Mouse (Mus musculus): ENCODE data around the gene Tmem145. TPM values are rescaled to one million over a fixed set of nuclear protein-coding genes. Genes with fewer than 3 reads are reported as not detected.

Tmem145 gene
- polyA plus RNA-seq, 1 experiment: 2.0 TPM

- no peaks in the 10 kb centered on the region for H3K27me3 ChIP-seq (ENCODE audit: control insufficient read depth, insufficient read depth, low read length, poor library complexity, severe bottlenecking)
- peak overlapping the region; percentile 14; the same call in 1 of the 2 replicates for H3K9ac ChIP-seq (ENCODE audit: low read depth, poor library complexity, severe bottlenecking)
- TF ChIP-seq EP300 (IDR thresholded peaks at IDR 0.05; ENCODE audit: insufficient read depth, low read depth, low read length) (0 out of 2 replicates have a peak, but pooled peaks have one; percentile 10), CTCF (IDR thresholded peaks at IDR 0.05; ENCODE audit: low read depth, low read length) (no peak)
- no peaks in the 10 kb centered on the region for H3K36me3 ChIP-seq (ENCODE audit: control insufficient read depth, insufficient read depth, low read length, poor library complexity, severe bottlenecking)
- no peaks in the 10 kb centered on the region for H3K9me3 ChIP-seq (replicated peaks; ENCODE audit: control insufficient read depth, insufficient read depth, low read length, poor library complexity, severe bottlenecking)
- H3K27ac ChIP-seq (ENCODE audit: insufficient read depth, low read length): no peak overlapping the region
- peak overlapping the region; percentile 9; the same call in 1 of the 2 replicates for H3K4me3 ChIP-seq (ENCODE audit: low read depth, low read length)
- H3K4me1 ChIP-seq (ENCODE audit: control insufficient read depth, insufficient read depth, low read length): peaks cover 8% of the 10 kb centered on the region
Measured at GRCm38 (mm10) chr7:25270652-25271633, 35.0 kb upstream of the Tmem145 start.

GRCm38 (mm10) chr7:25271651-25272444, 34.1 kb upstream of the Tmem145 start:
- H3K4me1 ChIP-seq (ENCODE audit: control insufficient read depth, insufficient read depth, low read length): peaks cover 6% of the 10 kb centered on the region
- TF ChIP-seq CTCF (IDR thresholded peaks at IDR 0.05; ENCODE audit: low read depth, low read length) (no peak), POLR2A (IDR thresholded peaks at IDR 0.05; ENCODE audit: insufficient read depth, low read length) (no peak), EP300 (IDR thresholded peaks at IDR 0.05; ENCODE audit: insufficient read depth, low read depth, low read length) (no peak)
- H3K27me3 ChIP-seq (ENCODE audit: control insufficient read depth, insufficient read depth, low read length, poor library complexity, severe bottlenecking): no peaks in the 10 kb centered on the region
- peak overlapping the region; percentile 9 for H3K4me3 ChIP-seq (ENCODE audit: low read depth, low read length)
- H3K27ac ChIP-seq (ENCODE audit: insufficient read depth, low read length): no peak overlapping the region
- peak overlapping the region; percentile 14; the same call in 1 of the 2 replicates for H3K9ac ChIP-seq (ENCODE audit: low read depth, poor library complexity, severe bottlenecking)
- H3K9me3 ChIP-seq (replicated peaks; ENCODE audit: control insufficient read depth, insufficient read depth, low read length, poor library complexity, severe bottlenecking): no peaks in the 10 kb centered on the region
- H3K36me3 ChIP-seq (ENCODE audit: control insufficient read depth, insufficient read depth, low read length, poor library complexity, severe bottlenecking): no peaks in the 10 kb centered on the region

- Histone ChIP-seq H3K27ac (ENCODE audit: insufficient read depth, low read length) (no peak overlapping the region), H3K9ac (ENCODE audit: low read depth, poor library complexity, severe bottlenecking) (peak overlapping the region; percentile 14; the same call in 1 of the 2 replicates), H3K36me3 (ENCODE audit: control insufficient read depth, insufficient read depth, low read length, poor library complexity, severe bottlenecking) (no peaks in the 10 kb centered on the region), H3K4me3 (ENCODE audit: low read depth, low read length) (peak overlapping the region; percentile 11), H3K9me3 (replicated peaks; ENCODE audit: control insufficient read depth, insufficient read depth, low read length, poor library complexity, severe bottlenecking) (no peaks in the 10 kb centered on the region), H3K4me1 (ENCODE audit: control insufficient read depth, insufficient read depth, low read length) (peaks cover 10% of the 10 kb centered on the region), H3K27me3 (ENCODE audit: control insufficient read depth, insufficient read depth, low read length, poor library complexity, severe bottlenecking) (no peaks in the 10 kb centered on the region)
- TF ChIP-seq POLR2A (IDR thresholded peaks at IDR 0.05; ENCODE audit: insufficient read depth, low read length) (no peak), EP300 (IDR thresholded peaks at IDR 0.05; ENCODE audit: insufficient read depth, low read depth, low read length) (no peak), CTCF (IDR thresholded peaks at IDR 0.05; ENCODE audit: low read depth, low read length) (no peak)
Measured at GRCm38 (mm10) chr7:25272445-25273258, 33.3 kb upstream of the Tmem145 start.

- TF ChIP-seq CTCF (IDR thresholded peaks at IDR 0.05; ENCODE audit: low read depth, low read length) (no peak), EP300 (IDR thresholded peaks at IDR 0.05; ENCODE audit: insufficient read depth, low read depth, low read length) (no peak), POLR2A (IDR thresholded peaks at IDR 0.05; ENCODE audit: insufficient read depth, low read length) (no peak)
- H3K4me3 ChIP-seq (ENCODE audit: low read depth, low read length): peak overlapping the region; percentile 11
- peak overlapping the region; percentile 6; the same call in 1 of the 2 replicates for H3K9ac ChIP-seq (ENCODE audit: low read depth, poor library complexity, severe bottlenecking)
- no peaks in the 10 kb centered on the region for H3K27me3 ChIP-seq (ENCODE audit: control insufficient read depth, insufficient read depth, low read length, poor library complexity, severe bottlenecking)
- H3K36me3 ChIP-seq (ENCODE audit: control insufficient read depth, insufficient read depth, low read length, poor library complexity, severe bottlenecking): no peaks in the 10 kb centered on the region
- H3K9me3 ChIP-seq (replicated peaks; ENCODE audit: control insufficient read depth, insufficient read depth, low read length, poor library complexity, severe bottlenecking): no peaks in the 10 kb centered on the region
- peaks cover 11% of the 10 kb centered on the region for H3K4me1 ChIP-seq (ENCODE audit: control insufficient read depth, insufficient read depth, low read length)
- no peak overlapping the region for H3K27ac ChIP-seq (ENCODE audit: insufficient read depth, low read length)
Measured at GRCm38 (mm10) chr7:25273259-25274241, 32.4 kb upstream of the Tmem145 start.
